Mouse (Mus musculus) small intestine, adult 2 months (tissue): Measurements from ENCODE around the gene Endod1.

Experiments
- CTCF ChIP-seq: fragments of 200-500 bp; IDR thresholded peaks from 2 replicates; pipeline ENCODE4 v1.5.1; 2012; ENCODE audit warnings: low read depth, mild to moderate bottlenecking, control low read depth, inconsistent platforms, low read length, moderate library complexity, mixed read lengths; ENCODE audit not compliant: insufficient replicate concordance, insufficient read length; ENCODE audit errors: extremely low read depth
- POLR2A ChIP-seq: fragments of 200-500 bp; IDR thresholded peaks from 2 replicates; pipeline ENCODE4 v1.6.1; 2012; ENCODE audit warnings: low read depth, mild to moderate bottlenecking, control low read depth, inconsistent platforms, low read length, moderate library complexity

GRCm38 (mm10) chr9:14398084-14398483, 16.8 kb upstream of the Endod1 start:
- TF ChIP-seq POLR2A (no peak), CTCF (no peak)
